Mouse (Mus musculus): ENCODE data around the gene Eps15.

The Eps15 gene

DNA sequence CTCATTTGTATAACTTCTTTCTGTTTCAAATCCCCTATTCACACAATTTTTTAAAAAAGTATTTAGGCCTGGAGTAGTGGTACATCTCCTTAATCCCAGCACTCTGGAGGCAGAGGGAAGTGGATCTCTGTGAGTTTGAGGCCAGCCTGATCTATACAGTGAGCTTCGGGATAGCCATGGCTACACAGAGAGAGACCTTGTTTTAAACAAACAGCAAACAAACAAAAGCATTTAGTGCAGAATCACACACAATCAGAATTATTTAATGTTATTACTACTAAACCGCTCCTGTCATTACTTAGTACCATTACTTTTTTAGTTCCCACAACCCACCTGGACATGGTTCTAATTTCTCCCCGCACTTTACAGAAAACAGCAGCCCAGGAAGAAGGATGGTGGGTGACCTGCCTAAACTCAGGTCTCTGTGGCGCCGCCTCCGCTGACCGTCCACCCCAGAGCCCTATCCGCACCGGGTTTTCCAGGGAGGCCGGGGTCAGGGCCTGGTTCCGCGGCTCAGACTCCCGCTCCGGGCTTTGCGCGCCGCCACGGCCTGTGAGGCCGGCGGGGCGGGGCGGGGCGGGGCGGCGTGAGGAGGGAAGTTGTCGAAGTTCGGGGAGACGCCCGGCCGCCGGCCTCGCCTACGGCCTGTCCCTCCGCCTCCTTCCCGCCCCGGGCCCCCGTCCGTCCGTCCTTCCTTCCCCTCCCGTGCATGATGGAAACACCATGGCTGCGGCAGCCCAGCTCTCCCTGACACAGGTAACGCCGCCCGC is at the start of gene Eps15:
Gene Eps15, plus strand, starts transcription at position 580 of the 770 bp plus-strand sequence.
- CTCF ChIA-PET: interaction anchor here (0.7 kb wide), 1 partner anchor 98 kb away, joined by 24 read pairs; no protein-coding TSS in a partner anchor

DNA sequence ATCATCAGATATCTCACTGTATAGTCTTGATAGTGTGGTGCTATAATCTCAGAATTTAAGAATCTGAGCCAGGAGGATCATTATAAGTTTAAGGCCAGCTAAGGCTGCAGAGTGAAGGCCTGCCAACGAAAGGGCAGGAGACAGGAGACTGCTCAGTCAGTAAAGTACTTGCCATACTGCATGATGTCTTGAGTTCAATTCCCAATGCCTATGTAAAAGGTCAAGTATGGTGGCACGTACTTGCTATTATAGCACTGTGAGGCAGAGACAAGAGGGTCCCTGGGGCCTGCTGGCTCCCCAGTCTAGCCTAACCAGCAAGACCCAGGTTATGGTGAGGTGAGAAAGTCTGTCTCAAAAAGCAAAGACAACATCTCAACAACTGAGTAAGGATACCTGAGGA is 45.9 kb upstream of the Eps15 start, which contains the start of gene Calr4:
Gene Calr4, plus strand, starts transcription at position 301 of the 400 bp plus-strand sequence.
- CTCF ChIA-PET: no interaction called here

DNA sequence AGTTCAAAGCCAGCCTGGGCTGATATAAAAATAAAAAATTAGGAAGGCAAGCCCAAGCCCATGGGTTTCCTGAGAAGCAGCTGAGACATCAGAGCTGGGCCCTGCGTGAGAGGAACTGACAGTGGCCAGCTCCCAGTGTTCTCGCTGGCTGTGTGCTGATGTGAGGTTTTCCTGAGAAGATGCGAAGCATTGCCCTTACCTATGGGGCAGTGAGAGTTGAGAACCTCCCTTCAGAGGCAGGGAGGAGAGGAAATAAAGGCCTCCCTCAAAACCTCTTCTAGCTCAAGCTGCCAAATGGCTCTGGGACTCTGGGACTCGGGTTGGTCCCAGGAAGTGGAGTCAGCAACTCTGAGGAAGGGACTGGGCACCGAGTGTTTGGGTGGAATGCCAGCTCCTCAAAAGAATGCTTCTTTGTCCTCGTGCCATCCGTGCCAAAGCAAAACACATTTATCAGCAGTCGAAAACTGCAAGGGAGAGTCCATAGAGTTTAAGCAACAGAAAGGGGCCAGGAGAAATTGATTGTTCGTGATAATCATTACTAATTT is 45.2 kb upstream of the Eps15 start:
- CTCF ChIA-PET: no interaction called here

DNA sequence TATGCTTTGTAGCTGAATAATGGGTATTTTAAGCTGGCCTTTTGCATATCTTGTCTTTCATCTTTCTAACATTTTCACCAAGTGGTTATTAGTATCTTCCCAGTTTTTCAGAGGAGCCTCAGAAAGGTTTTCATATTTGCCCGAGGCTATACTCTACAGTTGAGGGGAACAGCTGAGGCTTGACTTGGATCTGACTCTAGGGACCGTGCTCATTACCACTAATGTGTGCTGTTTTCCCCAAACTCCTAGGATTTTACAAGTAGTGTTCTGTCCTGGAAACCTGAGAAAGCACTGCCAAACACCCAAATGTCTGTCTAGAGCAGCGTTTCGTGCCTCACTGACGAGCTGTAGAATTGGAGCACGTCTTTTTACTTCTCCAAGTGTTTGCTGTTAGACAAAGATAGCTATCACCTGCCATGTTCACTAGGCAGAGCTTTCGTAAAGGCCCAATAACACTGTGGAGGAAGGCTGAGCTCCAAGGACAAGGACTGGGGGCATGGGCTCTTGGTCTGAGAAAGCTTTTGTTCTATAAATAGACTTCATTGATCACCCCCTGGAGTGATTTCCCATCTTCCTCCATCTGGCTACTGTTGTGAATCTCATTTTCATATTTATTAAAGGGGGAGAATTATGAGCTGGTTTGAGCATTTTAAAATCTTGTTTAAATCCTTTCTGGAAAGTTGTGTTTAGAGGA is 43.7 kb upstream of the Eps15 start:
- CTCF ChIA-PET: no interaction called here

DNA sequence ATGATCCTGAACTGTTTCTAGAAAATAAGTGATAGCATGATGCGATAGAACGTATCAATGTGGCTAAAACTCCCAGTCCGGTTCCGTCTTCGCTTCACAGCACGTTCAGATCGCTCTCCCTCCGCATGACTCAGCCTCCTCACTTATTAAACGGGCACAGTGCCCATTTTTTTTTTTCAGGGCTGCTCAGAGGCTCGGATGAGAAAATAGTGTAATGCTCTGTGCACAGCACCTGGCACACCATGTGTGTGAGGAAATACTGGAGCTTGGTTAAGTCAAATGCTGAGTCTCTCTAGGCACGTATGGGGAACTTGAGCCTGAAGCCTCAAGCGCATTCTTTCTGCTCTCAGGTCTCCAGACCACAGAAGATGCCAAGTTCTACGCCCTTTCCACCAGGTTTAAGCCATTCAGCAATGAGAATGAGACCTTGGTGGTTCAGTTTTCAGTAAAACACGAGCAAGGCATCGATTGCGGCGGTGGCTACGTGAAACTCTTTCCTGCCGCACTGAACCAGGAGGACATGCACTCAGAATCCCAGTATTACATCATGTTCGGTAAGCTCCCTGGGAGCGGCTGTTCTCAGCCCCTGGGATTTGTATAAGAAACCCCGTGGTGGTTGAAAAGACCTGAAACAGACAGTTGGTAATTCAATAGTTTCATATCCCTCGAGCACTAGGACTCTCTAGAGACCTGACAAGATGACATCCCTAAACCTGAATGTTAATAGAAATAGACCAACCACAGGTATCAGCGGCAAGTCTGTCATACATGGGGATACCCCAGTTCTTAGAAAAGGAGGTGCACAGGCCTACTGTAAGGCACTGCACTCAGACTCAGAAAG is 41.4 kb upstream of the Eps15 start:
- CTCF ChIA-PET: interaction anchor here (0.6 kb wide), 1 partner anchor 183 kb away, joined by 7 read pairs; no protein-coding TSS in a partner anchor

DNA sequence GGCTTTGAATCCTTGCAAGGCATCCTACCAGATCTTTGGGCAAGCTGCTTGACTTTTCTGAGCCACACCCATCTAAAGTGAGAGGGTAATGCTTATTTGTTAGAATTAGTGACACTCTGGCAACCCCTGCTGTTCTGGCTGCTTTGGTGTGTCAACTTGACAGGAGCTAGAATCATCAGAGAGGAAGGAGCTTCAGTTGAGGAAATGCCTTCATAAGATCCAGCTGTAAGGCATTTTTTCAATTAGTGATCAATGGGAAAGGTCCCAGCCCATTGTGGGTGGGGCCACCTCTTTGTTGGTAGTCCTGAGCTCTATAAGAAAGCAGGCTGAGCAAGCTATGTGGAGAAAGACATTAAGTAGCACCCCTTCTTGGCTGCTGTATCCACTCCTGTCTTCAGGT is 38.8 kb upstream of the Eps15 start:
- CTCF ChIA-PET: no interaction called here

DNA sequence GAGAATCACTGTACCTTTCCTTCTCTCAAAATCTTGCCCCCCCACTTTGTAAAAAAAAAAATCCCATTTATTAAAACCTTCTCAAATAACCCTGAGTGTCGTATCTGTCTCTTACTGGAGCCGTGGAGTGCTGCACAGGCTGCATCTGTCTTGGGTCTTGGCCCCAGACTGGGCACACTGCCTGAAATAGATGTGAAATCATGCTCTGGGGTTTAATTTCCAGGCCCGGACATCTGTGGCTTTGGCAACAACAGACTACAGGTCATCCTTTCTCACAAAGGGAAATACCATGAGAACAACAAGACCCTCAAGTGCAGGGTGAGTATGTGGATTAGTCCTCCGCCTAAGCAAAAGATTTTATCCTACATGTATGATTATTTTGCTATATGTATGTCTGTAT is 38.1 kb upstream of the Eps15 start:
- CTCF ChIA-PET: no interaction called here

DNA sequence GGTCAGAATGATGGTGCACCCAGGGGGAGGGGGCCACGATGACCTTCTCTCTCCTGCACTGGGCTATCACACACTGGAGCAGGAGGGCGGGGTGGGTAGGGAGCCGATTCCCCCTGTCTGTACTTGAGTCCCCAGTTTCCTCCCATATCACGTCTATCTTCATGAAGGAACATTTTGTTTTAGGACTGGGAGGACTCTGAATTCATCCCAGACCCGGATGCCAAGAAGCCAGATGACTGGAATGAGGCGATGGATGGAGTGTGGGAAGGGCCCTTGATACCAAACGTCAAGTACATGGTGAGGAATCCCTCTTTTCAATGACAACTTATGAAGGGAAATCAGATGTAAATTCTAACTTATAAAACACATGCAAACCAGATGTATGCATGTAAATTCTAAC is 35.6 kb upstream of the Eps15 start:
- CTCF ChIA-PET: no interaction called here

DNA sequence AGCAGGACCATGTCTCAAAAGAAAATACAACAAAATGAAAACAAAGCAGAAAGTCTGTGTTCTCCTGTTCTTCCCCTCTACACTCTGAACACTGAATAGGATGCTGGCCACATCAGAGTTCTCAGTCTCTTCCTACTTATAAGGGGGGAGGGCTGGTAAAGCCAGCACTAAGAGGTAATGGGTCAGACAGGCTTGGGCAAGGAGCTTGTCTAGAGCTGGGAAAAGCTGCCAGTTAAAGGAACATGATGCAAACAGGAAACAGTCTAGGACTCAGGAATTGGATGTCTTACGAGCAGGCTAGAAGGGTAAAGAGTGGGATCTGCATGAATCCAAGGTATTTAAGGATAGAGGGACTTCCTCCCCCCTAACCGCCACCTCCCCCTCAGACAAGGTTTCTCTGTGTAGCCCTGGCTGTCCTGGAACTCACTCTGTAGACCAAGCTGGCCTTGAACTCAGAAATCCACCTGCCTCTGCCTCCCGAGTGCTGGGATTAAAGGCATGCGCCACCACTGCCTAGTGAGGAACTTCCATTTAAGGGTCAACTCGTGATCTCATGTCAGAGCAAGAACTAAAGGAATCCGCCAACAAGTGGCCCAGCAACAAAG is 35.0 kb upstream of the Eps15 start:
- CTCF ChIA-PET: no interaction called here

DNA sequence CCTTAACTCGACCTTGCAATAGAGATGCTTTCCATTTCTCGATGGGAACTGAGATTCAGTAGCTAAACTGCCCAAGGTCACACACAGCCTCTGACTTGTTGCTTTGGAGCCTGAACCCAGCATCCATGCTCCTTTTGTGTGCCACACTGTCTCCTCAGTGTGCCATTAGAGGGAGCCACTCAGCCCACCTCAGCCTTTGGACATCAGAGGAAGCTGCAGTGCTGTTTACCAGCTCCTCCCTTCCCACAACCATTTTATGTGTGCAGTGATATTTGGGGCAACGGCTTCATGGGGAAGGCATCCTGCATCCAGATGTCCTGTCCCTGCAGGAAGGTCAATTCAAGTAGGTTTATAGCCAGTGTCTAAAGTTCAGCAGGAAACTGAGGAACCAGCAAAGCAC is 28.5 kb upstream of the Eps15 start:
- CTCF ChIA-PET: no interaction called here

DNA sequence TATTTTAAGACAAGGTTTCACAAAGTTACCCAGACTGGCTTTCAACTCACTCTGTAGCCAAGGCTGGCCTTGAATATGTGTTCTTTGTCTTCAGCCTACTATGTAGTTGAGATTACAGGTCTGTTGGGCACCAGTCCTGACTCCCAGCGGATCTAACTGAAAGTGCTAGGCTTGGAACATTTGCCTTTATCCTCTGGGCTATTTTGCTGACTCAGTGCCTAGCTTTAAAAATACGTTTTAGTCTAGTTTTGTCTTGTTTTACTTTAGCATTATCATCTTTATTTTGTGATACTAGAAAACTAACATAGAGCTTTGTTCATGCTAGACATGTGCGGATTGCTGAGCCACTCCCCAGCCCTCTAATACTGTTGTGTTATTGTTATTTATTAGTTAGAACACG is 27.9 kb upstream of the Eps15 start:
- CTCF ChIA-PET: no interaction called here

DNA sequence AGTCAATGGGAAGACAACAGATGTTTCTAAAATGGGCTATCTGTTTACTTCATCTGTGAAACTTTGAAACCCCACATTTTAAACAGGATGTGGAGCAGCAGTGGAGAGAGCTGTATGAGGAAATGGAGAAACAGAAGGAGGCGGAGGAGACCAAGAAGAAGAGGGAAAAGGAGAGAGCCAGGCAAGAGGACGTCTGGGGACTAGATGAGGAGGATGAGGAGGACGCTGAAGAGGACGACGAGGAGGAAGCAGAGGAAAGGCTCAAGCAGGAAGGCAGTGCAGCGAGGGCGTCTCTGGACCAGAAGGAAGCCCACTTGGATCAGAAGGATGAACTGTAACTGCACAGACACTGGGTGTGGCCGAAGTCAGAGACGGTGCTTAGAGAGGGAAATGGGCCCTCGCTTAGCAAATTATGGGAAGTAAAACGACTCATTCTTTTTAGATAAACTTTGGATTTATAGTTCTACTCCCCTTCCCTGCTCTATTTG is 26.4 kb upstream of the Eps15 start:
- CTCF ChIA-PET: no interaction called here

DNA sequence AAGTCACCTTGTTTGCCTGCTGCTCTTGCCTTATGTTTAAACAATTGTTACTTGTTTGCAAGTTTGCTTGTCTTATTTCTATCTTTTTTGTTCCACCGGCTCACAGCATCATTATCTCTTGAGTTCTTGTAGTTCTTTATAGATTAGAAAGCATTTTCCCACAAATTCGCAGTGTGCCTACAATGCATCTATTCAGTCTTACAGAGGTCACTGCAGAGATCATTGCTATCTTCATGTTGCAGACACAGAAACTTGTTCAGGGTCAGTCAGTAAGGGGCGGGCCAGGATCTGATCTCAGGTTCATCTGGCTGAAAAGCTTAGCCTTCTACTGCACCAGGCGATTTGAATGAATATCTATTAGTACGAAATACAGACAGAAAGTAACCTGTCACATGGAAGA is 25.6 kb upstream of the Eps15 start:
- CTCF ChIA-PET: no interaction called here

DNA sequence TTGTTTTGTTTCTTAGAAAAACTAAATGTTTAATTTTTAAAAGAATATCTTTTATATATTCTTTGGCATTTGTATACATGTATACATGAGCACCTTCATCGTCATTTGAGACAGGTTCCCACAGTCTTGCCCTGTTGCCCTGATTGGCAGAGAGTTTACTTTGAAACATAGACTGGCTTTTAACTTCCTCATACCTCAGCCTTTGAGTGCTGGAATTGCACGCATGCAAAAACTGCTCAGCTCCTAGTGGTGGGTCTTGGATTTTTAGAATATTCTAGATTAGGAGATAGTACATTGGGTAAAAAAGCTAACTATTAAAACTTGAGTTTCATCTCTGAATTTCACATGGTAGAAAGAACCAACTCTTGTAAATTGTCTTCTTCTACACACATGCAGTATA is 24.7 kb upstream of the Eps15 start:
- CTCF ChIA-PET: no interaction called here

DNA sequence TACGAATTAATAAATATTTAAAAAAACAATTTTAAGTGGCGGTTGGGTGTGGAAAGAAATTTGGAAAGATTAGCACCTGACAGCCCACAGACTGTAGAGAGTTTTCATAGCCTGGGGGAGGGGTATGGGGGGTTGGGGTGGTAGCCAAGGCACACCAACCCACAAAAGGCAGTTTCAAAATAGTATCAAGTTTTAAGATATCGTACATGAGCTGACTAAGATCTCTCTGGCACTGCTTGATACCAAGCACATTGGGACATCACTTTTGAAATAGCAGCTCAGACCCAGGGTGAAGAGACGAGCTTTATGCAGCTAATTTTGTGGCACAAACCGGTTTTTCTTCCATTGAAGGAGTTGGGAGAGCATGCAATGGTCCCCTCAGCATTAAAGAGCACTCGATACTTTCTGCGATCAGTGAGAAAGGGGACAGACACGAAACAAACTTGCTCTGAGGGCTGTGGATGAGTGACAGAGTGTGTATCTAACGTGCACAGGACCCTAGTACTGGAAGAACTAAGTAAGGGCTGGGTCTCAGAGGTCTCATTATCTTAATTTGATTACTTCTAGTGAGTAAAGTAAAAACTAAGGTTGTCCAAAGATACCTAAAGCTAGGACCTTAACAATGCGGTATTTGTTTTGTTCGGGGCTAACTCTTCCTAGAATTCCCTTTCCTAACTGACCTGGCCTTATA is 24.2 kb upstream of the Eps15 start:
- CTCF ChIA-PET: no interaction called here

DNA sequence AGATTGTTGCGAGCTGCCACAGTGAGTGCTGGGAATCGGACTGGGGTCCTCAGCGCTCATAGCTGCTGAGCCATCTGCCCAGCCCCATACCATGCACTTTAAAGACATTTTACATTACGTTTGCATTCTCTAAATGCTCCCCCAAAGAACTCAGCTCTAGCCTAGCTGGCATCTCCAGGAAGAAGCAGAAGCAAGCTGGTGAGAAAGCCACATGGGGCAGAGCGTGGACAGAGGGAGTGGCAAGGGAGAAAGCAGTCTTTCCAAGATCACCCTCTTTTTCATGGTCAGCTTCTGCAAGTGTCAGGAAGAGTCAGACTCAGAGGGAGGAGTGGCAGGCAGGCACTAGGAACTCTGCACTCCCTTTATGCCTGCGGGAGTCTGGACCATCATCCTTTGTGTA is 23.3 kb upstream of the Eps15 start:
- CTCF ChIA-PET: interaction anchor here (0.6 kb wide), 1 partner anchor 928 kb away, joined by 4 read pairs; no protein-coding TSS in a partner anchor

DNA sequence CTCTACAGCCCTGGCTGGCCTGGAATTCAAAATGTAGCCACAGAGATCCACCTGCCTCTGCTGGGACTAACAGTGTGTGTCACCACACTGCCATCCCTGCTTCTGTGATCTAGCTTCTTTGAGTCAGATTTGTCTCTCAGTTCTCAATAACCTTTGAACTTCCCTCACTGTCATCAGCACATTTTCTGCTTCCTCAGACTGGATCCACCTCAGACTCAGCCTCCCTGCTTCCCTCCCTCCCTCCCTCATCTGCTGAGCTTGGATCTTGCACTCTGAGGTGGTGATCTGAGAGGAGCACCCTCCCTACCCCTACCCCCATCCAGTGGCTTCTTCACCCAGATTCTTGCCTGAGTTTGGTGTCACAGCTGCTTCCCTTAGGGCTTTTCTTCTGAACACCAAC is 22.4 kb upstream of the Eps15 start:
- CTCF ChIA-PET: interaction anchor here (0.6 kb wide), 3 partner anchors 11 to 135 kb away, joined by 3 to 4 read pairs (median 3); no protein-coding TSS in a partner anchor

DNA sequence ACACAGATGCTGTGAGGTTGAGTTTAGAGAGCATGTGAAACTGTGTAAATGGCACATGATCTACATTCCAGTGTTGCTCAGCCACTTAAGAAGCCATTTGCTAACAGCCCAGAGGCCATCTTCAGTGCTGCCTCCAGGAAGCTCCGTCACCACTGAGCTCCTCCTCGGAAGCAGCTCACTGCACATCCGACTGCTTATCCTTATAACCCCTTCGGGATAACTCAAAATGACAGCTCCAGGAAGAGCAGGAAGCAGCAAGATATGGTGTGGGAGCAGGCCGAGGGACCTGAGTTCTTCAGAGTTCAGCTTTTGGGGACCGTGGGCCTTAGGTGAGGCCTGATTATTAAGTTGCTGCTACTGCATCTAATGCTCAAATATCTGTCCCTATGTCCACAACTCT is 18.0 kb upstream of the Eps15 start:
- CTCF ChIA-PET: interaction anchor here (0.7 kb wide), 1 partner anchor 115 kb away, joined by 3 read pairs; no protein-coding TSS in a partner anchor

DNA sequence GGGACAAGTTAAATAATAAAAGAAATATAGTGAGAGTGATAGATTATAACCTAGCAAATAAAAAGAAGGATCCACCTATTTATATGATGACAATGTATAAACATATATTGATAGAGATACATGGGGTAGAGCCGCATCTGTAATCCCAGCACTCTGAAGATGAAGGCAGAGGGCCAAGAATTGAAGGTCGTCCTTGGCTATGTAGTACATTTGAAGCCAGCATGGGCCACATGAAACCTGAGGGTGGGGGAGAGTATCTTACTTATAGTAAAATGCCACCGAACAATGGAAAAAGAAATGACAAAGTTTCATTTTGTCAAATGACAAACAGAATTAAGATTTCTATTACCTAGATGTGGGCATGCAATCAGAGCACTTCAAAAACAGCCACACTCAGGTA is 14.0 kb upstream of the Eps15 start:
- CTCF ChIA-PET: no interaction called here

DNA sequence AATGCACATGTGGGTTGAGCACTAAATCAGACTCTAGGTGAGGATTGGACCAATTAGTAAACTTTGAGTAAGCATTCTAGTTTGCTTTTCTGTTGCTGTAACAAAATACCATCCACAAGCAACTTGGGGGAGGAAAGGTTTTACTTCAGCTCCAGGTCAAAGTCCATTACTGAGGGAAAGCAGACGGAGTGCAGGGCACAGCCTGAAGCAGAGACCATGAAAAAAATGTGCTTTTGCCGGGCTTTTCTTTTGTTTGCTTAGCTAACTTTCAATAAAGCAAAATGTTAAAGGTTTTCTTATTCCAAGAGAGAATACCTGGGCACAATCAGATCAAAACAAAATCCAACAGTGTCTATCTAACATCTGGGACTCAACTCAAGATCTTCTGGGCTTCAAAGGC is 13.3 kb upstream of the Eps15 start:
- CTCF ChIA-PET: no interaction called here

DNA sequence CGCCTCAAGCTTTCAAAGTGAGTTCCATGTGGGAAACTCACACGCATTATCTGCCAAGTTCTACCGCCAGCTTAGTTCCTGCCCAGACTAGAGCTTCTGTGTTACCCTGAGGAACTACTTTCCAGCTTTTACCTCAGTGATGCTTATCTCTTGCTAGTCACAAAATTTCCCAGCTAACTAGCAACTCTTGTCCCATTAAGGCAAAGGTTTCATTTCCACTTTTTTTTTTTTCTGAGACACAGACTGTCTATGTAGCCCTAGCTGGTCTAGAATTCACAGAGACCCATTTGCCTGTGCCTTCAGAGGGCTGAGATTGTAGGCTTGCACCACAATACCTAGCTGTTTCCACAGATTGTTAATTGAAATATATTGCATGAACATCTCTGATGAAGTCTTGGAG is 12.6 kb upstream of the Eps15 start:
- CTCF ChIA-PET: no interaction called here
